Mouse (Mus musculus) frontal cortex, postnatal 25 days (tissue): ENCODE results near the gene Krtap12-1.
"Not testable (repeated sequence)": the region's sequence is repeated elsewhere in the genome, so short reads cannot be mapped to it uniquely, and the experiment has no call there.

Experiments
- DNase-seq, 2 experiments: peaks; one replicate each; pipeline ENCODE4 v3.0.0; 2022; ENCODE audit warnings: low spot score in 2 of 2

Gene Krtap12-1

GRCm38 (mm10) chr10:77720299-77720698 is at the start of gene Krtap12-1:
Gene Krtap12-1 (plus strand): TSS chr10:77720599.
- not testable (repeated sequence) for DNase-seq

GRCm38 (mm10) chr10:77670710-77671109 is 49.7 kb upstream of the Krtap12-1 start:
- DNase-seq, result no peak

- no peak for DNase-seq
Observed at GRCm38 (mm10) chr10:77671519-77671918, 48.9 kb upstream of the Krtap12-1 start.

- DNase-seq, result no peak
Observed at GRCm38 (mm10) chr10:77673765-77674164, 46.6 kb upstream of the Krtap12-1 start.

- no peak for DNase-seq
Observed at GRCm38 (mm10) chr10:77677562-77677961, 42.8 kb upstream of the Krtap12-1 start.

- no peak for DNase-seq
Observed at GRCm38 (mm10) chr10:77682994-77683393, 37.4 kb upstream of the Krtap12-1 start.

- no peak for DNase-seq
Observed at GRCm38 (mm10) chr10:77684181-77684580, 36.2 kb upstream of the Krtap12-1 start.

GRCm38 (mm10) chr10:77685895-77686664 is 34.3 kb upstream of the Krtap12-1 start, which contains the start of gene Tspear:
Gene Tspear (plus strand): TSS chr10:77686569.
- DNase-seq, result no peak

GRCm38 (mm10) chr10:77687021-77687420 is 33.4 kb upstream of the Krtap12-1 start:
- DNase-seq, result no peak

GRCm38 (mm10) chr10:77690356-77690807 is 30.0 kb upstream of the Krtap12-1 start, which contains the start of gene Gm19402:
Gene Gm19402 (minus strand): TSS chr10:77690757.
- DNase-seq, result not testable (repeated sequence)

GRCm38 (mm10) chr10:77697133-77697532 is 23.3 kb upstream of the Krtap12-1 start, which contains the start of gene Gm9508:
Gene Gm9508 (minus strand): TSS chr10:77697233.
- no peak for DNase-seq

- DNase-seq, result no peak
Observed at GRCm38 (mm10) chr10:77706326-77706725, 14.1 kb upstream of the Krtap12-1 start, which contains the start of gene Gm10272. Gene Gm10272 (plus strand): TSS chr10:77706626.

- no peak for DNase-seq
Observed at GRCm38 (mm10) chr10:77709831-77710230, 10.6 kb upstream of the Krtap12-1 start.

- DNase-seq, result not testable (repeated sequence)
Observed at GRCm38 (mm10) chr10:77711157-77711556, 9.2 kb upstream of the Krtap12-1 start, which contains the start of gene Gm10024. Gene Gm10024 (plus strand): TSS chr10:77711457.

- no peak for DNase-seq
Observed at GRCm38 (mm10) chr10:77713734-77714133, 6.7 kb upstream of the Krtap12-1 start.

- DNase-seq, result no peak
Observed at GRCm38 (mm10) chr10:77715507-77715906, 4.9 kb upstream of the Krtap12-1 start, which contains the start of gene Gm10142. Gene Gm10142 (plus strand): TSS chr10:77715807.

- no peak for DNase-seq
Observed at GRCm38 (mm10) chr10:77724855-77725254, 4.5 kb downstream of the Krtap12-1 start.

- DNase-seq, result no peak
Observed at GRCm38 (mm10) chr10:77726186-77726585, 5.8 kb downstream of the Krtap12-1 start, which contains the start of gene Gm10100. Gene Gm10100 (plus strand): TSS chr10:77726486.

- no peak for DNase-seq
Observed at GRCm38 (mm10) chr10:77728280-77728679, 7.9 kb downstream of the Krtap12-1 start.

- DNase-seq, result no peak
Observed at GRCm38 (mm10) chr10:77729241-77729640, 8.8 kb downstream of the Krtap12-1 start.

- no peak for DNase-seq
Observed at GRCm38 (mm10) chr10:77735928-77736327, 15.5 kb downstream of the Krtap12-1 start.

GRCm38 (mm10) chr10:77738929-77739328 is 18.5 kb downstream of the Krtap12-1 start:
- DNase-seq, result no peak
